In the genomic region with DNA sequence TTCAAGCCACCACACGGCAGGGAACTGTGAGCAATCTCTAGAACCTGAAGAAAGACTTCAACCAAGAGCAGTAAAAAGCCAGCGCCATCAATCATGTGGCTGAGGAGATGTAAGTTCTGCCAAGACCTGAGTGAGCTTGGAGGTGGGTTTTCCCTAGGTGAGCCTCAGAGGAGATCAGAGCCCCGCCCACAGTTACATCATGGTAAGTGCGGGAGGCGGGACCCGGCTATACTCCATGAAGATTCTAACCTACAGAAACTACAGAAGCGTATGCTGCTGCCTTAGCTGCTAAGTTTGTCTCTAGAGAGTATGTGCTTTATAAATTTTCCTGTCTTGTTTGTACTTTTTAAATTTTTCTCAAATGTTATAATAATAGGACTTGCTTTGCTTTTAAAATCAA, we compare ENCODE assay signal across 11 mouse cellular contexts.
"Had no signal": no experiment of that assay in that cellular context is flagged by ENCODE, and none has a peak within 500 bp of the region (broad histone marks: within the 10 kb centered on the region; RNA-seq: fewer than 3 reads in every experiment).

No protein-coding gene starts in this region.

- ATAC-seq: intestine, embryonic 16.5 days; liver, postnatal 0 days had no signal

- H3K36me3 ChIP-seq: kidney, embryonic 15.5 days; limb, embryonic 15.5 days; liver, embryonic 13.5 days; lung, embryonic 15.5 days; midbrain, embryonic 12.5 days had no signal

- H3K9me3 ChIP-seq: kidney, embryonic 15.5 days; limb, embryonic 15.5 days; liver, embryonic 13.5 days; lung, embryonic 15.5 days; midbrain, embryonic 12.5 days had no signal

- DNase-seq: kidney, adult 2 months; kidney, postnatal 14 days; liver, embryonic 13.5 days; liver, postnatal 0 days; thymus, postnatal 4 days had no signal

- H3K4me3 ChIP-seq: kidney, embryonic 15.5 days; limb, embryonic 15.5 days; liver, embryonic 13.5 days; lung, embryonic 15.5 days; midbrain, embryonic 12.5 days had no signal

- H3K4me1 ChIP-seq: kidney, embryonic 15.5 days; limb, embryonic 15.5 days; liver, embryonic 13.5 days; lung, embryonic 15.5 days; midbrain, embryonic 12.5 days had no signal

- H3K27me3 ChIP-seq: kidney, embryonic 15.5 days; limb, embryonic 15.5 days; liver, embryonic 13.5 days; lung, embryonic 15.5 days; midbrain, embryonic 12.5 days had no signal

- H3K9ac ChIP-seq: kidney, embryonic 15.5 days; limb, embryonic 15.5 days; liver, embryonic 13.5 days; liver, postnatal 0 days; lung, embryonic 15.5 days; midbrain, embryonic 12.5 days had no signal

- H3K27ac ChIP-seq: kidney, embryonic 15.5 days; limb, embryonic 15.5 days; liver, embryonic 13.5 days; lung, embryonic 15.5 days; midbrain, embryonic 12.5 days; stomach, postnatal 0 days had no signal

- H3K4me2 ChIP-seq: kidney, embryonic 15.5 days; limb, embryonic 15.5 days; liver, embryonic 13.5 days; lung, embryonic 15.5 days; midbrain, embryonic 12.5 days had no signal
